Mouse (Mus musculus): ENCODE results near the gene Def8. TPM values are rescaled to one million over a fixed set of nuclear protein-coding genes. Genes with fewer than 3 reads are reported as not detected.
"Not testable (repeated sequence)": the region's sequence is repeated elsewhere in the genome, so short reads cannot be mapped to it uniquely, and the experiment has no call there.

Def8 gene
- polyA plus RNA-seq, 1 experiment: 87.1 TPM

- no peaks in the 10 kb centered on the region for H3K36me3 ChIP-seq (ENCODE audit: control insufficient read depth, insufficient read depth, low read length)
- H3K4me3 ChIP-seq (ENCODE audit: insufficient read depth, low read depth, low read length): no peak overlapping the region
- H3K27ac ChIP-seq (ENCODE audit: insufficient read depth, low read depth, low read length): no peak overlapping the region
- H3K4me1 ChIP-seq (ENCODE audit: control insufficient read depth, insufficient read depth, low read length): no peaks in the 10 kb centered on the region
- H3K27me3 ChIP-seq (replicated peaks; ENCODE audit: control insufficient read depth, insufficient read depth, low read length): no peaks in the 10 kb centered on the region
- WGBS: 7% methylated on average over 12 of the region's 12 CpGs
- no peak for DNase-seq
- TF ChIP-seq CTCF (conservative IDR thresholded peaks at IDR 0.05; ENCODE audit: insufficient read depth, insufficient read length, low read depth, low read length) (no peak), POLR2A (IDR thresholded peaks at IDR 0.05; ENCODE audit: low read depth, low read length) (no peak)
Observed at GRCm38 (mm10) chr8:123412560-123413170, 10.7 kb upstream of the Def8 start.

GRCm38 (mm10) chr8:123414255-123414654 is 9.1 kb upstream of the Def8 start:
- Histone ChIP-seq H3K36me3 (ENCODE audit: control insufficient read depth, insufficient read depth, low read length) (no peaks in the 10 kb centered on the region), H3K27me3 (replicated peaks; ENCODE audit: control insufficient read depth, insufficient read depth, low read length) (no peaks in the 10 kb centered on the region), H3K4me1 (ENCODE audit: control insufficient read depth, insufficient read depth, low read length) (no peaks in the 10 kb centered on the region), H3K4me3 (ENCODE audit: insufficient read depth, low read depth, low read length) (no peak overlapping the region), H3K27ac (ENCODE audit: insufficient read depth, low read depth, low read length) (no peak overlapping the region)
- TF ChIP-seq CTCF (conservative IDR thresholded peaks at IDR 0.05; ENCODE audit: insufficient read depth, insufficient read length, low read depth, low read length): no peak
- WGBS: 11% methylated on average over 9 of the region's 9 CpGs
- no peak for DNase-seq

- not testable (repeated sequence) for DNase-seq; H3K27me3 ChIP-seq (replicated peaks; ENCODE audit: control insufficient read depth, insufficient read depth, low read length); H3K36me3 ChIP-seq (ENCODE audit: control insufficient read depth, insufficient read depth, low read length); H3K4me3 ChIP-seq (ENCODE audit: insufficient read depth, low read depth, low read length); H3K27ac ChIP-seq (ENCODE audit: insufficient read depth, low read depth, low read length); H3K4me1 ChIP-seq (ENCODE audit: control insufficient read depth, insufficient read depth, low read length)
- WGBS: 76% methylated on average over 5 of the region's 5 CpGs
Observed at GRCm38 (mm10) chr8:123414997-123415696, 8.2 kb upstream of the Def8 start.

- WGBS: 84% methylated on average over 8 of the region's 8 CpGs
- TF ChIP-seq CTCF (conservative IDR thresholded peaks at IDR 0.05; ENCODE audit: insufficient read depth, insufficient read length, low read depth, low read length) (no peak), POLR2A (IDR thresholded peaks at IDR 0.05; ENCODE audit: low read depth, low read length) (no peak)
- no peaks in the 10 kb centered on the region for H3K36me3 ChIP-seq (ENCODE audit: control insufficient read depth, insufficient read depth, low read length)
- H3K4me1 ChIP-seq (ENCODE audit: control insufficient read depth, insufficient read depth, low read length): no peaks in the 10 kb centered on the region
- no peak overlapping the region for H3K4me3 ChIP-seq (ENCODE audit: insufficient read depth, low read depth, low read length)
- H3K27me3 ChIP-seq (replicated peaks; ENCODE audit: control insufficient read depth, insufficient read depth, low read length): no peaks in the 10 kb centered on the region
- H3K27ac ChIP-seq (ENCODE audit: insufficient read depth, low read depth, low read length): no peak overlapping the region
- DNase-seq: no peak
Observed at GRCm38 (mm10) chr8:123415967-123416943, 7.1 kb upstream of the Def8 start.

GRCm38 (mm10) chr8:123416944-123417555 is 6.3 kb upstream of the Def8 start:
- WGBS: 69% methylated on average over 8 of the region's 8 CpGs
- no peak for DNase-seq
- TF ChIP-seq POLR2A (IDR thresholded peaks at IDR 0.05; ENCODE audit: low read depth, low read length) (no peak), CTCF (conservative IDR thresholded peaks at IDR 0.05; ENCODE audit: insufficient read depth, insufficient read length, low read depth, low read length) (no peak)
- no peak overlapping the region for H3K27ac ChIP-seq (ENCODE audit: insufficient read depth, low read depth, low read length)
- no peak overlapping the region for H3K4me3 ChIP-seq (ENCODE audit: insufficient read depth, low read depth, low read length)
- H3K36me3 ChIP-seq (ENCODE audit: control insufficient read depth, insufficient read depth, low read length): no peaks in the 10 kb centered on the region
- no peaks in the 10 kb centered on the region for H3K27me3 ChIP-seq (replicated peaks; ENCODE audit: control insufficient read depth, insufficient read depth, low read length)
- H3K4me1 ChIP-seq (ENCODE audit: control insufficient read depth, insufficient read depth, low read length): no peaks in the 10 kb centered on the region; the same call in 1 of the 2 replicates

- DNase-seq: no peak
- Histone ChIP-seq H3K4me1 (ENCODE audit: control insufficient read depth, insufficient read depth, low read length) (peaks cover 4% of the 10 kb centered on the region; the same call in 1 of the 2 replicates), H3K4me3 (ENCODE audit: insufficient read depth, low read depth, low read length) (no peak overlapping the region), H3K27ac (ENCODE audit: insufficient read depth, low read depth, low read length) (no peak overlapping the region), H3K36me3 (ENCODE audit: control insufficient read depth, insufficient read depth, low read length) (no peaks in the 10 kb centered on the region), H3K27me3 (replicated peaks; ENCODE audit: control insufficient read depth, insufficient read depth, low read length) (no peaks in the 10 kb centered on the region)
- WGBS: 86% methylated on average over 4 of the region's 4 CpGs
- TF ChIP-seq CTCF (conservative IDR thresholded peaks at IDR 0.05; ENCODE audit: insufficient read depth, insufficient read length, low read depth, low read length): no peak
- no peak for TF ChIP-seq POLR2A (IDR thresholded peaks at IDR 0.05; ENCODE audit: low read depth, low read length)
Observed at GRCm38 (mm10) chr8:123419711-123420110, 3.6 kb upstream of the Def8 start.
